Mouse (Mus musculus): Measurements from ENCODE around the gene Mylk4. TPM values are rescaled to one million over a fixed set of nuclear protein-coding genes. Genes with fewer than 3 reads are reported as not detected.
A peak's percentile ranks its signal among the peaks of the same experiment; 100 is the strongest.

Gene Mylk4
- polyA plus RNA-seq, 1 experiment, result not detected

GRCm38 (mm10) chr13:32824377-32825330 is 40.9 kb upstream of the Mylk4 start:
- H3K4me3 ChIP-seq (replicated peaks), result no peak overlapping the region
- H3K27me3 ChIP-seq (ENCODE audit: control insufficient read depth), result no peaks in the 10 kb centered on the region
- TF ChIP-seq GATA1 (IDR thresholded peaks at IDR 0.05; ENCODE audit: low read length), result no peak
- no peak for TF ChIP-seq TAL1 (IDR thresholded peaks at IDR 0.05; ENCODE audit: low read length)
- H3K9me3 ChIP-seq (ENCODE audit: control insufficient read depth, low read length), result no peaks in the 10 kb centered on the region
- H3K4me1 ChIP-seq (ENCODE audit: control insufficient read depth), result no peaks in the 10 kb centered on the region
- peaks cover 31% of the 10 kb centered on the region for H3K36me3 ChIP-seq (ENCODE audit: control insufficient read depth)

GRCm38 (mm10) chr13:32823126-32823525 is 39.4 kb upstream of the Mylk4 start:
- Histone ChIP-seq H3K9me3 (ENCODE audit: control insufficient read depth, low read length) (no peaks in the 10 kb centered on the region), H3K36me3 (ENCODE audit: control insufficient read depth) (peaks cover 46% of the 10 kb centered on the region), H3K4me3 (replicated peaks) (no peak overlapping the region), H3K27me3 (ENCODE audit: control insufficient read depth) (no peaks in the 10 kb centered on the region), H3K4me1 (ENCODE audit: control insufficient read depth) (no peaks in the 10 kb centered on the region)
- no peak for TF ChIP-seq GATA1 (IDR thresholded peaks at IDR 0.05; ENCODE audit: low read length)

GRCm38 (mm10) chr13:32821671-32822070 is 37.9 kb upstream of the Mylk4 start:
- H3K9me3 ChIP-seq (ENCODE audit: control insufficient read depth, low read length), result no peaks in the 10 kb centered on the region
- peaks cover 60% of the 10 kb centered on the region for H3K36me3 ChIP-seq (ENCODE audit: control insufficient read depth)
- no peak for TF ChIP-seq TAL1 (IDR thresholded peaks at IDR 0.05; ENCODE audit: low read length)
- TF ChIP-seq GATA1 (IDR thresholded peaks at IDR 0.05; ENCODE audit: low read length), result no peak
- no peak overlapping the region for H3K4me3 ChIP-seq (replicated peaks)
- H3K4me1 ChIP-seq (ENCODE audit: control insufficient read depth), result no peaks in the 10 kb centered on the region
- no peaks in the 10 kb centered on the region for H3K27me3 ChIP-seq (ENCODE audit: control insufficient read depth)

- H3K36me3 ChIP-seq (ENCODE audit: control insufficient read depth), result peaks cover 72% of the 10 kb centered on the region
Observed at GRCm38 (mm10) chr13:32819926-32820325, 36.2 kb upstream of the Mylk4 start.

GRCm38 (mm10) chr13:32819241-32819640 is 35.5 kb upstream of the Mylk4 start:
- Histone ChIP-seq H3K27me3 (ENCODE audit: control insufficient read depth) (no peaks in the 10 kb centered on the region), H3K36me3 (ENCODE audit: control insufficient read depth) (peaks cover 76% of the 10 kb centered on the region), H3K9me3 (ENCODE audit: control insufficient read depth, low read length) (no peaks in the 10 kb centered on the region), H3K4me1 (ENCODE audit: control insufficient read depth) (no peaks in the 10 kb centered on the region), H3K4me3 (replicated peaks) (no peak overlapping the region)
- TF ChIP-seq GATA1 (IDR thresholded peaks at IDR 0.05; ENCODE audit: low read length) (no peak), TAL1 (IDR thresholded peaks at IDR 0.05; ENCODE audit: low read length) (no peak)

More at GRCm38 (mm10) chr13:32819926-32820325, 36.2 kb upstream of the Mylk4 start:
- H3K27me3 ChIP-seq (ENCODE audit: control insufficient read depth), result no peaks in the 10 kb centered on the region
- H3K4me3 ChIP-seq (replicated peaks), result no peak overlapping the region
- H3K9me3 ChIP-seq (ENCODE audit: control insufficient read depth, low read length), result no peaks in the 10 kb centered on the region
- H3K4me1 ChIP-seq (ENCODE audit: control insufficient read depth), result no peaks in the 10 kb centered on the region
- TF ChIP-seq GATA1 (IDR thresholded peaks at IDR 0.05; ENCODE audit: low read length) (no peak), TAL1 (IDR thresholded peaks at IDR 0.05; ENCODE audit: low read length) (no peak)

GRCm38 (mm10) chr13:32807624-32808023 is 23.9 kb upstream of the Mylk4 start:
- TF ChIP-seq TAL1 (IDR thresholded peaks at IDR 0.05; ENCODE audit: low read length) (no peak), GATA1 (IDR thresholded peaks at IDR 0.05; ENCODE audit: low read length) (no peak)
- Histone ChIP-seq H3K9me3 (ENCODE audit: control insufficient read depth, low read length) (no peaks in the 10 kb centered on the region), H3K27me3 (ENCODE audit: control insufficient read depth) (no peaks in the 10 kb centered on the region), H3K36me3 (ENCODE audit: control insufficient read depth) (peaks cover 71% of the 10 kb centered on the region), H3K4me3 (replicated peaks) (no peak overlapping the region), H3K4me1 (ENCODE audit: control insufficient read depth) (peaks cover 20% of the 10 kb centered on the region)

- Histone ChIP-seq H3K36me3 (ENCODE audit: control insufficient read depth) (peaks cover 66% of the 10 kb centered on the region), H3K4me3 (replicated peaks) (no peak overlapping the region), H3K4me1 (ENCODE audit: control insufficient read depth) (peaks cover 28% of the 10 kb centered on the region), H3K27me3 (ENCODE audit: control insufficient read depth) (no peaks in the 10 kb centered on the region), H3K9me3 (ENCODE audit: control insufficient read depth, low read length) (no peaks in the 10 kb centered on the region)
- no peak for TF ChIP-seq TAL1 (IDR thresholded peaks at IDR 0.05; ENCODE audit: low read length)
- no peak for TF ChIP-seq GATA1 (IDR thresholded peaks at IDR 0.05; ENCODE audit: low read length)
Observed at GRCm38 (mm10) chr13:32806820-32807219, 23.1 kb upstream of the Mylk4 start.

GRCm38 (mm10) chr13:32803701-32804345 is 20.1 kb upstream of the Mylk4 start:
- Histone ChIP-seq H3K36me3 (ENCODE audit: control insufficient read depth) (peaks cover 46% of the 10 kb centered on the region), H3K4me3 (replicated peaks) (peak overlapping the region; percentile 88), H3K9me3 (ENCODE audit: control insufficient read depth, low read length) (no peaks in the 10 kb centered on the region), H3K4me1 (ENCODE audit: control insufficient read depth) (peaks cover 38% of the 10 kb centered on the region), H3K27me3 (ENCODE audit: control insufficient read depth) (no peaks in the 10 kb centered on the region)
- TF ChIP-seq TAL1 (IDR thresholded peaks at IDR 0.05; ENCODE audit: low read length), result no peak
- no peak for TF ChIP-seq GATA1 (IDR thresholded peaks at IDR 0.05; ENCODE audit: low read length)
